Mouse (Mus musculus): ENCODE measurements at regions not wholly inside any gene's neighbourhood (a gene's known extent, or its start where the extent isn't known, plus 50 kb on each side); places are given as distances from the start of the nearest gene placed in this dataset.
"Not testable (repeated sequence)": the region's sequence is repeated elsewhere in the genome, so short reads cannot be mapped to it uniquely, and the experiment has no call there.

DNA sequence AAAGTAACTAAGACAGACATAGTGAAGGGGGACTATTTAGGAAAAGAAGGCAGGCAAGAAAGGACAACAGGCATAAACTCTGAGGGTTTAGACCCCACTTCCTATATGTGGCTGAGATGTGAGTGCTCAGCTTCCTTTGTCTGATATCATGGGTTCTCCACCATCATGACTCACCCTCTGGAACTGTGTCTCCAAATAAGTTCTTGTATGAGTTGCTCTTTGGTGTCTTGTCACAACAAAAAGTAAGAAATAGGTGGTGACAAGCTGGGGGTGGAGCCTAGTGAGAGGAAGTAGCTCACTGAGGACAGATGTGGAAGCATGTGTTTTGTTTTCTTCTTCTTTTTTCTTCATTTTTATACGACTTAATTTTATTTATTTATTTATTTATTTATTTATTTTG, 95.5 kb upstream of the Tns3 start:
- H3K4me1 ChIP-seq (ENCODE audit: control insufficient read depth, insufficient read depth, low read length): 0 out of 2 replicates have a peak, but pooled peaks cover 6% of the 10 kb centered on the region
- no peaks in the 10 kb centered on the region for H3K9me3 ChIP-seq (ENCODE audit: control insufficient read depth, low read length)
- H3K4me3 ChIP-seq (ENCODE audit: low read depth, low read length): no peak overlapping the region
- 91% methylated on average over 1 of the region's 1 CpGs for WGBS
- H3K4me2 ChIP-seq (ENCODE audit: low read depth): no peak overlapping the region
- ATAC-seq (ENCODE audit: insufficient read depth, low FRiP score, low TSS enrichment): no peak
- H3K27me3 ChIP-seq (ENCODE audit: control insufficient read depth, insufficient read depth, low read length): no peaks in the 10 kb centered on the region
- no peak overlapping the region for H3K9ac ChIP-seq (ENCODE audit: low read length)
- no peaks in the 10 kb centered on the region for H3K36me3 ChIP-seq (ENCODE audit: control insufficient read depth, insufficient read depth, low read length)
- H3K27ac ChIP-seq (ENCODE audit: low read depth, low read length): no peak overlapping the region
- DNase-seq (ENCODE audit: low spot score): no peak

DNA sequence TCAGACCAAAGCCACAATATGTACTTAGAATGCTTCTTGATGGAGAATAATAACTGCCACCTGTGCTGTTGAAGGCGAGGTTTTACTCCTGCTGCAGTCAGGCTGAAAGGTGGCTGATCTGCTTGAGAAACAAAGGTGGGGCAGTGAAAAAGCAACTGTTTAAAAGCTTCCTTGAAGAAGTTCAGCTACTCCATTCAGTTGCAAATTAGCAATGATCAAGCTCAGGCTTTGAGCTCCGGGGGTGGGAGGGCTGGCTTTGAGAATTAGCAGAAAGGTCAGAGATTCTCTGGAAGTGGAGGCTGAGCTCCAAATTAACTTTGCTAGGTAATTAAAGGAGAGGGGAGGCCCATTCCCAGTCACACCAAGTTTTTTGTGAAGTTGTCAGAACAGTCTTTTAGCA, 90.2 kb upstream of the Tns3 start:
- H3K27me3 ChIP-seq (ENCODE audit: control insufficient read depth, insufficient read depth, low read length); H3K36me3 ChIP-seq (ENCODE audit: control insufficient read depth, insufficient read depth, low read length); DNase-seq (ENCODE audit: low spot score); H3K9me3 ChIP-seq (ENCODE audit: control insufficient read depth, low read length); H3K4me3 ChIP-seq (ENCODE audit: low read depth, low read length); H3K9ac ChIP-seq (ENCODE audit: low read length); ATAC-seq (ENCODE audit: insufficient read depth, low FRiP score, low TSS enrichment); H3K27ac ChIP-seq (ENCODE audit: low read depth, low read length); H3K4me1 ChIP-seq (ENCODE audit: control insufficient read depth, insufficient read depth, low read length); H3K4me2 ChIP-seq (ENCODE audit: low read depth): not testable (repeated sequence)
- WGBS: 35% methylated on average over 2 of the region's 2 CpGs

DNA sequence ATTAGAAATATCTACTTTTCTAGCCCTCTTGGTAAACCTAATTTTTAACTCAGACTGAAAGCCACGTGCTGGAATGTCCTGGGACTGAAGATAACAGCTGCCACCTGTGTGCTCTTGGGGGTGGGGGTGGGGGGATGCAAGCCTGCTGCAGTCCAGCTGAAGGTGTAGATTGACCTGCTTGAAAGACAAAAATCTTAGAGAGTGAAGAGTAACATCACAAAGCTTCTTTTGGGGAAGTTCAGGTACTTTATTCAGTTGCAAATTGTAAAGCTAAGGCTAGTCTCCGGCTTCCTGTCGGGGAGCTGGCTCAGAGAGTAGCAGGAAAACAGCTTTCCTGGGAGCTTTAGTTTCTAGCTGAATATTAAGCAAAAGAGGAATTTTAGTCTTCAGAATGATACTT, 71.4 kb upstream of the Tns3 start:
- not testable (repeated sequence) for ATAC-seq (ENCODE audit: insufficient read depth, low FRiP score, low TSS enrichment); H3K27ac ChIP-seq (ENCODE audit: low read depth, low read length); DNase-seq (ENCODE audit: low spot score); H3K36me3 ChIP-seq (ENCODE audit: control insufficient read depth, insufficient read depth, low read length); H3K27me3 ChIP-seq (ENCODE audit: control insufficient read depth, insufficient read depth, low read length); H3K4me1 ChIP-seq (ENCODE audit: control insufficient read depth, insufficient read depth, low read length); H3K4me2 ChIP-seq (ENCODE audit: low read depth); H3K9me3 ChIP-seq (ENCODE audit: control insufficient read depth, low read length); H3K9ac ChIP-seq (ENCODE audit: low read length); H3K4me3 ChIP-seq (ENCODE audit: low read depth, low read length)
- 87% methylated on average over 3 of the region's 3 CpGs for WGBS

DNA sequence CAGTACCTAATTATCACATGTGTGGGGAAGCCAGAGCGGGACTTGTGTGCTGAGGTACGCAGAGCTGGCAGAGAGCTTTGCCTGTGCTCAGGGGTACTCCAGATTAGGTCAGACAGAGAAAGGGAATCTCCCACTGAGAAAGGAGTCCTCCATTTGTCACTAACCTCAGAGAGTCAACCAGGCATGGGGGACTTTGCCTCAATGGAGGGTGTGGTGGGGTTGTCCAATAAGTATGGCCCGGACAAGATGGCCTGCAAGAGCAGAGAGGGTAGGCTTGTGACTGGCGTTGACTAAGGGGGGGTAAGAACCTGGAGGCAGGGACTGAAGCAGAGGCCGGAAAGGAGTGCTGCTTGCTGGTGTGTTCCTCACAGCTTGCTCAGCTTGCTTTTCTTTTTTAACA, 62.7 kb upstream of the Tns3 start:
- DNase-seq (ENCODE audit: low spot score): no peak

DNA sequence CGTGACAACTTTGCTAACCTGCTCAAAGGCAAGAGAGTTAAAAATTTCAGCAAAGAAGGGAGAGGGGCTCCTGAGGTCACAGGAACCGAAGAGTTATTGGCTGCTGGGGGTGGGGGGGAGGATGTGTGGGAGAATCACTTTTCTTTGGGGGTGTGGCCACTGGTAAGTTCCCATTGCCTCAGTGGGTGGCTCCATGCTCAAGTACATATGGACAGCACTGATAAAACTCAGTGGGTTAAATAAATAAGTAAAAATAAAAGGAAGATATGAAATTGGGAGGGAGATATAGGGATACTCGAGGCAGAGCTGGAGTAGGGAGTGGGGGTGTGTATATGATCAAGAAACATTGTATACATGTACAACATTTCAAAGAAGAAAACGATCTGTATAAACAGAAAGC, 61.2 kb upstream of the Tns3 start:
- DNase-seq (ENCODE audit: low spot score): no peak
- Histone ChIP-seq H3K27me3 (ENCODE audit: control insufficient read depth, insufficient read depth, low read length) (no peaks in the 10 kb centered on the region), H3K4me2 (ENCODE audit: low read depth) (no peak overlapping the region), H3K27ac (ENCODE audit: low read depth, low read length) (no peak overlapping the region), H3K9ac (ENCODE audit: low read length) (no peak overlapping the region), H3K9me3 (ENCODE audit: control insufficient read depth, low read length) (no peaks in the 10 kb centered on the region), H3K4me1 (ENCODE audit: control insufficient read depth, insufficient read depth, low read length) (no peaks in the 10 kb centered on the region), H3K36me3 (ENCODE audit: control insufficient read depth, insufficient read depth, low read length) (no peaks in the 10 kb centered on the region), H3K4me3 (ENCODE audit: low read depth, low read length) (no peak overlapping the region)
- WGBS: 83% methylated on average over 4 of the region's 4 CpGs
- ATAC-seq (ENCODE audit: insufficient read depth, low FRiP score, low TSS enrichment): no peak

More for the DNA sequence above, 62.7 kb upstream of the Tns3 start:
- H3K9me3 ChIP-seq (ENCODE audit: control insufficient read depth, low read length): no peaks in the 10 kb centered on the region
- no peak for ATAC-seq (ENCODE audit: insufficient read depth, low FRiP score, low TSS enrichment)
- H3K4me1 ChIP-seq (ENCODE audit: control insufficient read depth, insufficient read depth, low read length): no peaks in the 10 kb centered on the region
- H3K4me3 ChIP-seq (ENCODE audit: low read depth, low read length): no peak overlapping the region
- H3K36me3 ChIP-seq (ENCODE audit: control insufficient read depth, insufficient read depth, low read length): no peaks in the 10 kb centered on the region
- no peaks in the 10 kb centered on the region for H3K27me3 ChIP-seq (ENCODE audit: control insufficient read depth, insufficient read depth, low read length)
- H3K9ac ChIP-seq (ENCODE audit: low read length): no peak overlapping the region
- H3K27ac ChIP-seq (ENCODE audit: low read depth, low read length): no peak overlapping the region
- H3K4me2 ChIP-seq (ENCODE audit: low read depth): no peak overlapping the region
- 93% methylated on average over 5 of the region's 5 CpGs for WGBS

DNA sequence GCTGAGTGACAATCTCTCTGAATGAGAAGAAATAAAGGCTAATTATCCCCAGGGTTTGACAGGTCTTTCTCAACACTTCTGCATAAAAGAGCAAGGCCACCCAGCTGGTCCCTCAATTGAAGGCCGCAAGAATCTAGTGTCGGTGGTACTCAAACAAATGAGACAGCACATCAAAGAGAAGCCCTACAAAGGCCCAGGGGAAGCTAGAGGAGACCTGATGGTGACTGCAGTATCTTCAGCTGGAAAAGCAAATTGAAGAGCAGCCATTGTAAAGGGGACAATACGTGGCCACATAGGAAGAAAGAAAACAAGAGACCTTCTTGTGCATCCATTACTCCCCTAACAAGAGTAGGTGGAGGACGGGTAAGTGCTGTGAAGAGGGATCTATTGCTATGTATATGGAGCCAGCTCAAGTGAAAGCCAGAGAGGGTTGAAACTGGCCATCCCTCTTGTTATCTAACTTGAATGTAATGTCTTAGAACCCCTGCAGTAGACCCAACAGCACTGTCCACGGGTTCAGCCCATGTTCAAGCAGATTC, 58.8 kb upstream of the Tns3 start:
- WGBS: 10% methylated on average over 5 of the region's 5 CpGs
- H3K9me3 ChIP-seq (ENCODE audit: control insufficient read depth, low read length): no peaks in the 10 kb centered on the region
- H3K27ac ChIP-seq (ENCODE audit: low read depth, low read length): no peak overlapping the region
- DNase-seq (ENCODE audit: low spot score) (no peak), ATAC-seq (ENCODE audit: insufficient read depth, low FRiP score, low TSS enrichment) (no peak)
- H3K4me3 ChIP-seq (ENCODE audit: low read depth, low read length): no peak overlapping the region
- H3K9ac ChIP-seq (ENCODE audit: low read length): no peak overlapping the region
- H3K4me2 ChIP-seq (ENCODE audit: low read depth): no peak overlapping the region
- no peaks in the 10 kb centered on the region for H3K27me3 ChIP-seq (ENCODE audit: control insufficient read depth, insufficient read depth, low read length)
- H3K36me3 ChIP-seq (ENCODE audit: control insufficient read depth, insufficient read depth, low read length): no peaks in the 10 kb centered on the region
- H3K4me1 ChIP-seq (ENCODE audit: control insufficient read depth, insufficient read depth, low read length): no peaks in the 10 kb centered on the region

DNA sequence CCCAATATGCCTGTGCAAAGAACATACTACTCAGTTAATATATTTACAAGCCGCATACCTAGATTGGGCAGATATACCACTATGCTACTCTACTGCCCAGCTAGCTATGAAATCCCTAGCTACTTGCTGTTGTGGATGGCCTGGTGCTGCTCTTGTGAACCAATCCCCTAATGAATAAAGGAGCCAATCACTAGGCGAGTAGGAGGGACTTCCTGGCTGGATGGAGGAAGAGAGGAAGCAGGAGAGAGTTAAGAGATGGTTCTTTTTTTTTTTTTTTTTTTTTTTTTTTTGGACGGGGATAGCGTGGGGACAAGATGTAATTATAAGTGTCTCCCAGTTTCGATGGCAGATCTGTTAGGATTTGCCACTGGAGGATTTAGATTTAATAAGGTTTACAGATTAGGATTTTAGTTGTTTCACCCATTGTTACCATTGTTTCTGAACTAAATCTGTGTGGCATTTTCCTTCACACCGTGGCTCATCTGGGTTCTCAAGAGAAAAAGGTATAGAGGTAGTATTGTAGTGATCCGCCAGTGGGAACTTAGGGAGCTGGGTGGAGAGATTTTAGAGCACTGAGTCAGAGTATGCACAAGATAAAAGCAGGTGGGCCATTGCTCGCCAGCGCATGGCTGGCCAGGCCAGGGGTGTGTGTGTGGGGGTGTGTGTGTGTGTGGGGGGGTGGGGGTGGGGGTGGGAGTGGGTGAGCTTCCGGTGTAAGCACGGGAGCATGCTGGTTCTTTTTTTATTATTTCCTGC, 55.1 kb upstream of the Tns3 start:
- H3K9me3 ChIP-seq (ENCODE audit: control insufficient read depth, low read length): no peaks in the 10 kb centered on the region
- no peak overlapping the region for H3K4me2 ChIP-seq (ENCODE audit: low read depth)
- no peaks in the 10 kb centered on the region for H3K36me3 ChIP-seq (ENCODE audit: control insufficient read depth, insufficient read depth, low read length)
- no peaks in the 10 kb centered on the region for H3K27me3 ChIP-seq (ENCODE audit: control insufficient read depth, insufficient read depth, low read length)
- H3K4me3 ChIP-seq (ENCODE audit: low read depth, low read length): no peak overlapping the region
- DNase-seq (ENCODE audit: low spot score): no peak
- no peak overlapping the region for H3K9ac ChIP-seq (ENCODE audit: low read length)
- WGBS: 82% methylated on average over 11 of the region's 11 CpGs
- ATAC-seq (ENCODE audit: insufficient read depth, low FRiP score, low TSS enrichment): no peak
- H3K27ac ChIP-seq (ENCODE audit: low read depth, low read length): no peak overlapping the region
- no peaks in the 10 kb centered on the region for H3K4me1 ChIP-seq (ENCODE audit: control insufficient read depth, insufficient read depth, low read length)

DNA sequence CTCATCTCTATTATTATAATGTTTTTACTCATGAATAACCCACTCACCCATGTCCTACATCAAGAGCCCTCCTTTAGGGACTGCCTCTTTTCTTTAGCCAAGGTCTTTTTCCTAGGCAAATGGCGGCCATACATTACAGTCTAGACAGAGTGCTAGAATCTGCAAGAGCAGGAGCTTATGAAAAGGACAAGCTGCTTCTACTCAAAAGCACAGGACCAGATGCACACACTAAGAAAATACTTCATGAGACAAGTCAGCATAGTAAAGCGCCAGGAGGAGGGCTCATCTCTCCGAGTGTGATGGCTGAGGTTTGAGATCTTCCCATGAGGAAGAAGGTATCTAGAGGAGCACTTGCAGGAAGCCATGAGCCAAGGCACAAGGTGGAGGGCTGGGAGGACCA, 53.4 kb upstream of the Tns3 start:
- Histone ChIP-seq H3K4me3 (ENCODE audit: low read depth, low read length) (no peak overlapping the region), H3K36me3 (ENCODE audit: control insufficient read depth, insufficient read depth, low read length) (no peaks in the 10 kb centered on the region), H3K4me1 (ENCODE audit: control insufficient read depth, insufficient read depth, low read length) (no peaks in the 10 kb centered on the region), H3K9ac (ENCODE audit: low read length) (no peak overlapping the region), H3K27me3 (ENCODE audit: control insufficient read depth, insufficient read depth, low read length) (no peaks in the 10 kb centered on the region), H3K27ac (ENCODE audit: low read depth, low read length) (no peak overlapping the region), H3K9me3 (ENCODE audit: control insufficient read depth, low read length) (no peaks in the 10 kb centered on the region), H3K4me2 (ENCODE audit: low read depth) (no peak overlapping the region)
- WGBS: 94% methylated on average over 3 of the region's 3 CpGs
- no peak for ATAC-seq (ENCODE audit: insufficient read depth, low FRiP score, low TSS enrichment)
- DNase-seq (ENCODE audit: low spot score): no peak

DNA sequence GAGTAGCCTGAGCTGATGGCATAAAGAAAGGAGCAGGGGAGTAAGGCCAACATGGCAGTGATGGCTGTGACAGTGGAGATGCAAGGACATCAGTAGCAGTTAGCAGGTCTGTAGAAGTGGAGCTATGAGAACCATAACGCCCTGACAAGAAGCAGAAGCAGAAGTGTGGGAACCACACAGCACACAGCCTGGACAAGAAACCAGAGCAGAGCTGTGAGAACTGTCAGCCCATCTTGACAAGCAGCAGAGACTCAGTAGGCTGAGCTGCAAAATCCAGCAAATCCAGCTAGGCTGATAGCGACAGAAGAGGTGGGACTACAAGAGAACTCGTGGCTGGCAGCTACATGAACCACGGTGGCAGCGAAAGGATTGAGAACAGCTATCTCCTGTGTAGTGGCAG, 52.5 kb upstream of the Tns3 start:
- H3K36me3 ChIP-seq (ENCODE audit: control insufficient read depth, insufficient read depth, low read length): no peaks in the 10 kb centered on the region
- no peak overlapping the region for H3K27ac ChIP-seq (ENCODE audit: low read depth, low read length)
- H3K9me3 ChIP-seq (ENCODE audit: control insufficient read depth, low read length): no peaks in the 10 kb centered on the region
- 90% methylated on average over 5 of the region's 5 CpGs for WGBS
- no peaks in the 10 kb centered on the region for H3K27me3 ChIP-seq (ENCODE audit: control insufficient read depth, insufficient read depth, low read length)
- H3K4me1 ChIP-seq (ENCODE audit: control insufficient read depth, insufficient read depth, low read length): no peaks in the 10 kb centered on the region
- no peak for DNase-seq (ENCODE audit: low spot score)
- no peak overlapping the region for H3K4me3 ChIP-seq (ENCODE audit: low read depth, low read length)
- no peak overlapping the region for H3K9ac ChIP-seq (ENCODE audit: low read length)
- no peak for ATAC-seq (ENCODE audit: insufficient read depth, low FRiP score, low TSS enrichment)
- H3K4me2 ChIP-seq (ENCODE audit: low read depth): no peak overlapping the region
